Mouse (Mus musculus) cerebellum, adult 9-11 months (tissue): Measurements from ENCODE around the gene Mall.

Source experiments
- DNase-seq: peaks from one replicate; pipeline ENCODE4 v3.0.0; 2022

Mall gene

GRCm38 (mm10) chr2:127729671-127730070, at the start of gene Mall:
TSS of gene Mall (minus strand) at chr2:127729932.
- no peak for DNase-seq

DNA sequence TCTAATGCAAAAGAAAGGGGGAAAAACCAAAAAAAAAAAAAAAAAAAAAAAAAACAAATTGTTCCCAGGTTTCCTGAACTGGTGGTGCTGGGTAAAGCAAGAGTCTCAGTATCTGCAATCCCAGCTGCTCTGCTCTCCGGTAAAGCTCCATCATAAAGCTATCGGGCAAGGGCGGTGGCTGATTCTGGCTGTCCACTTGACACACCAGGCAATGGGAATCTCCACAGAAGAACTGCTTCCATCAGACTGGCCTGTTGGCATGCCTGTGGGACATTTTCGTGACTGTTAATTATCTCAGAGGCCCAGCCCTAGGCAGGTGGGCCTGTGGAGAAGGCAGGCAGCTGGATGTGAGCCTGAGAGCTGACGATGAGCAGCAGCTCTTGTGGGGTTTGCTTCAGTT, 48.7 kb upstream of the Mall start:
- DNase-seq = no peak

DNA sequence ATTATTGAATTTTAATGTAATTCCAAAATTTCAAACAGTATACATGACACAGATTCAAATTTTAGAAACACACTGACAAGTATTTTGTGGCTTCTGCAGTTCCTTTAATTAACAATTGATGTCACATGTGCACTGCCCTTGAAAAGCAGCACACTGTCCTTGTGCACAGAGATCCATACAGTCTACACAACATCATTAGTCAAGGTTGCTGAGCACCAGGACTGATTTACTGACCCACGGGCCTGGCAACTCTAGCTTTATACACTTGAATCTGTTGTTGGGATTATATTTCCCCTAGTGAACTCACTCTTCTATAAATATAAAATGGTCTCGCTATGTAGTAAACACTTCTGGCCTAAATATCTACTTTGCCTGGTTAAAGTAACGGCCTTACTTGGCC, 45.3 kb upstream of the Mall start:
- no peak for DNase-seq

- no peak for DNase-seq
Observed at GRCm38 (mm10) chr2:127774578-127774941, 44.8 kb upstream of the Mall start.

- DNase-seq = no peak
Observed at GRCm38 (mm10) chr2:127773938-127774577, 44.3 kb upstream of the Mall start.

DNA sequence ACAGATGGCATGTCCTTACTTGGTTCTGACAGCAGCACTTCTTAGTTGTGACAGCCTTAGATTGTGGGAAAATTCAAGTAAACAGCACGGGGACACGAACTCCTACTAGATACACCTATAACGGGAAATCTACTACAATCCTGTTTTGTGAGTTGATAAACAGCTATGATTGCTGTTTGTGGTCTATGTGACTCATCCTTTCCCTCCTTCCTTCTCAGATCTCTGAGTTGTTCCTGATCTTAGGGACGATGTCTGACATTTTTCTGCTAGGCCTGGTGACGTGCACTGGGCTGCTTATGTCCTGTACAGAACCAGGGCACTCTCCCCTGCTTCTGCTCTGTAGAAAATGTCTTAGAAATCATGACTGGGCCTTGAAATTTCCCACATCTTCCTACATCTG, 31.9 kb upstream of the Mall start:
- no peak for DNase-seq

- no peak for DNase-seq
Observed at GRCm38 (mm10) chr2:127760429-127761000, 30.8 kb upstream of the Mall start.

- DNase-seq = no peak
Observed at GRCm38 (mm10) chr2:127760014-127760413, 30.3 kb upstream of the Mall start.

DNA sequence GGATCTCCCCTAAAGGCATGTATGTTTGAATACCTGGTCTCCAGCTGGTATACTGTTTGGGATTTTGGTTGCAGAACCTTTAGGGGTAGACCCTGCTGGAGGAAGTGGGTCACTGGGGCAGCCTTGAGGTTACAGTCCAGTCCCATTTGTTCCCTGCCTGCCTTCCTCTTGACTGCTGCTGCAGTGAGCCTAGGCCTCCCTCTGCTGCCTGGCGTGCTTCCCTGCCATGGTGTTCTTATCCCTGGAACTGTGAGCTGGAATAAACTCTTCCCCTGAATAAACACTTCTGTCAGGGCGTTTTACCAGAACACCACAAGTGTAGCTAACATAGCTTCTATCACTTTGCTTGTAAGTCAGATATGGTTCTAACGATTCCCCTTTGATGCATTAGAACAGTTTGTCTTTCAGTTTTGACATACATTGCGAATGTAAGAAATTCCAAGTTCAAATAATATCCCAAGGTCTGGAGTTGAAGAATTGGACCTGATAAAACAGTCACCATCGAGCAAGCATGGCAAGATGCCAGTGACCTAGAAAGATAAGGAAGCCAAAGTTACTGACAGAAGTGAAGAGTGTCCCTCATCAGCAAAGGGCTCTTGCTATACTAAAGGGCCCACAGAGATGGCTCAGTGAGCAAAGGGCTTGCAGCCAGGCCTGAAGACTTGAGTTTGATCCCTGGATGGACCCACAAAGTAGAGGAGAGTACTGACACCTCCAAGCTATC, 29.6 kb upstream of the Mall start:
- DNase-seq = no peak

GRCm38 (mm10) chr2:127757171-127757570, 27.4 kb upstream of the Mall start:
- DNase-seq = peak; percentile 91

DNA sequence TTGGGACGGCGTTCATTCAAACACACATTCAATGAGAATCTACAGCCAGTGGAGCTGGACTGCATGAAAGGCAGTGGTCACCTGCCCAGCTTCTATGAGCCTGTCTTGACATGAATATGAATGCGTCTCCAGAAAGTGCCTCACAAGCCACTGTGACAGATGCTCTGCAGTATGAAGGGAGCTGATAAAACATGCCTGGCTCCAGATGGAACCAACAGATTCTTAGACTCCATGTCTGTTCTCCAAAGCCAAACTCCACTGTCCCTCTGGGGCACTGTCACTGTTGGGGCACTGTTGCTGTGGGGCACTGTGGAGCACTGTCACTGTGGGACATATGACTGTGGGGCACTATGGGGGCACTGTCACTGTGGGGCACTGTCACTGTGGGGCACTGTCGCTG, 24.4 kb upstream of the Mall start:
- DNase-seq = no peak

DNA sequence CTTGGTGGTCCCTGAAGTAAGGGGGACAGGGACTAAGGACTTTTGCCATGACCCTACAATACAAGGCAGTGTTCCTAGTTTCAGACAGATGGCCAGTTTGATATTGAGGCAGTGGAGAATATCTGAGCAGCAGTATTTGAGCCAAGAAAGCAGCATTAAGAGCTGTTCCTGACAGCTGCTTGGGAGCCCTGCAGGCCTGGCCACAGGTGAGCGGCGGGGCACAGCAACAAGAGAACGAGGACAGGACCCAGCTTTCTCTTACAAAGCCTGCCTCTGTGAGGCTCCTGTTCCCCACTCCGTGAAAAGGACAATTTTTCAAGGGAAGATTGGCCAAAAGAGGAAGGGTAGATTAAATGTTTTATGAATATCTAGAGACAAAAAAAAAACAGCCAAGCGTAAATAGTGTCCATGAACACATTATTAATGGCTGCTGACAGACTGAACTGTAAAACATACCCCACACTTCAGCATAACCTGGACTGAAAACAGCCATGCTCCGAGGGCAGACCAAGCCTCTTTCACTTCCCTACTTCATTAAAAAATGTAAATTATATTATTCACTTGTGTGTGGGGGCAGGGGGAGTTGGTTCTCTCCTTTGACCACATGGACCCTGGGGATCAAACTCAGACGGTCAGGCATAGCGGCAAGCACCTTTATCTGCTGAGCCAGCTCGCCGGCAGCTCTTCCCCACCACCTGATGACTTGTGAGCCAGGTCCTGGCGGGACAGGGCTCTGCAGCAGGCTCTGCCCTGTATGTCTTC, 22.3 kb upstream of the Mall start:
- no peak for DNase-seq

- no peak for DNase-seq
Observed at GRCm38 (mm10) chr2:127749376-127749775, 19.6 kb upstream of the Mall start.

DNA sequence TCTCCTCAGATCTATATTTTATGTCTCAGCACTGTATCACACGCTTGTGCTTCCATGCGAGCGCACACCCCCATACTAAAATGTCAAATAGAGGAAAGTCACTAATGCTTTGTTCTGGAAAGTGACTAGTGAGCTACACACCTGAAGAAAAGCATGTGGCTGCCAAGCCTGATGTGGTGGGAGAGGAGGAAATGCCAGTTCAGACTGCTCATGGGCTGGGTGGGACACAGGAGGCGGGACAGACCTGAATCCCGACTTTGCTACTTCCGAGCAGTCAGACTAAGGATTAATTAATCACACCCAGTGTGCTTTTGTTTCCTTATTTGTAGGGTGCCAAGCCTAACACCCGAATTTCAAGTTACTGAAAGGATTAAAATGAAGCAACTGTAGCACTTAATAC, 18.6 kb upstream of the Mall start:
- no peak for DNase-seq

GRCm38 (mm10) chr2:127742637-127743036, 12.9 kb upstream of the Mall start:
- no peak for DNase-seq

GRCm38 (mm10) chr2:127740756-127741519, 11.2 kb upstream of the Mall start:
- no peak for DNase-seq

- no peak for DNase-seq
Observed at GRCm38 (mm10) chr2:127737885-127738284, 8.2 kb upstream of the Mall start.

DNA sequence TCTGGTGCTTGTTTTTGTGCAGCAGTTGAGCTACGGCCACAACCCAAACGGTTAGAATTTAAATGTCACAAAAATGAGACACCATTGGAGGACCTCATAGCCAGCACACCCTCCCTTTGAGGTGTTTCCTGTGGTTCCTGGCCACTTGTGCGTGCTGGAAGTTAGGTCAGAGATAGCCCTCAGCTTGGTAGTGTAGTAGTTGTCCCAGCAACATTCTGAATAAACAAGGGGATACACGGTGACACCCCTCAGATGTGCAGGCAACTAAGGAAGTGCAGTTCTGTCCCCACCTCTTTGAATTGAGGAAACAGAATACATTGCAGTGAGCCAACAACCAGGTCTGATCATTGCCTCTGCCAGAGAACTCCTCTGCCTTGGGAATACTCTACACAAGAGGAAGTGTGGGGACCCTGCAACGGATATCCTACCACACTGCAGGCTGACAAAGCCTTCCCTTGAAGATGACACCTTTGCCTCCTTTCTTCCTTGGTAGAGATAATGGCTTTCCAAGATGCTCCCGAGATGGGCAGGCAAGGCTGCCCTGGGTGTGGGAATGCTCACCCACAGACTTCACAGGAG, 7.0 kb upstream of the Mall start:
- DNase-seq = no peak

DNA sequence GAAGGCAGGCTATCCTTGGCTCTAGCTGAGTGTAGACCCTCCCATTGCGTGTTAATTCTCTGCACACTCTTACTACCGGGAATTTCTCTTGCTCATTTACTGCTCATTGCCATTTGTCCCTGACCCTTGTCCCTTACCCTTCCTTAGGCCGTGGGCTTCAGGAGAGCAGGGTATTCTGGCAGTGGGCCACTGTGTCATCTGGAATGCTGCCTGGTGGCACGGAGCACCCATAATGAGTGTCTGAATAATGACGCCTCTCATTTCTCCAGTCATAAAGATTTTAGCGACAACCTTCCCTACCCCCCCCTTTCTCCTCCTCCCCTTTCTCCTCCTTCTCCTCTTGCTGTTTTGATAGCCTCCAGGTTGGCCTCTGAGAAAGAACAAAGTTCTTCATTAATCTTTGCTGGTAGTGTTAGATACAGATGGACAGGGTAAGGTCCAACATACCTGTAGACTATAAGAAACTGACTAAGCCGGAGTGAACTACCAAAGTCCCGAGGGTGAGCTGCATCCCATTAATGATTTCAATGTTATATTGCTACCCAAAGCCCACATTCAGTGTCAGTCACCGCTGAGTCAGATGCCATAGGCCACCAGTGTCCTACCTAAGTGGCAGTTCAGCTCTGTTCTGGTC, 5.9 kb upstream of the Mall start:
- DNase-seq = no peak

- DNase-seq = no peak
Observed at GRCm38 (mm10) chr2:127734889-127735288, 5.2 kb upstream of the Mall start.

GRCm38 (mm10) chr2:127730301-127730997, 717 bp upstream of the Mall start:
- no peak for DNase-seq
